Mouse (Mus musculus): Measurements from ENCODE around the gene Catsperz. TPM values are rescaled to one million over a fixed set of nuclear protein-coding genes. Genes with fewer than 3 reads are reported as not detected.
"Not testable (repeated sequence)": the region's sequence is repeated elsewhere in the genome, so short reads cannot be mapped to it uniquely, and the experiment has no call there.

The Catsperz gene
- total RNA-seq, 2 experiments from 2014 or later = not detected

GRCm38 (mm10) chr19:6911101-6912074 lies 13.8 kb downstream of the Catsperz start:
- DNase-seq = no peak
- intact Hi-C loops (cut with DNase I) = no loop called here

DNA sequence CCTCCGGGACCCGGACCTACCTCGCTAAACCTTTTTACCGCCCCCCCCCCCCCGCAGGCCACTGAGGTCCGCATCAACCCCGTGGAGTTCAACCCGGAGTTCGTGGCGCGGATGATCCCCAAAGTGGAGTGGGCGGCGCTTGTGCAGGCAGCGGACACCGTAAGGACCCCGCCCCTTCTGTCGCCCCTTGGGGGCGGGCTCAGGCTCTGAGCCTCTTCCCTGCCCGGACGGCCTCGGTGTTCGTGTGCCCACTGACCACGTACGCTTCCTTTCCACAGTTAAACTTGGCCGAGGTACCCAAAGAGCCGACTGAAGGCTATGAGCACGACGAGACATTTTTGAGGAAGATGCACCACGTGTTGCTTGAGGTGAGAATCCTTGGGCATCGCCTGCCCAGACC lies 14.9 kb downstream of the Catsperz start:
- intact Hi-C loops (cut with DNase I) = not testable (repeated sequence)
- peak; percentile 58 to 67 for DNase-seq

GRCm38 (mm10) chr19:6909507-6910289 lies 15.5 kb downstream of the Catsperz start, which contains the start of the genes Trmt112 and Prdx5:
TSS of gene Trmt112 (plus strand) at chr19:6909698.
TSS of gene Prdx5 (minus strand) at chr19:6910106.
- intact Hi-C loops (cut with DNase I) = loop anchor here (2.0 kb wide), 1 partner anchor 69 kb away; the partner anchor contains the start of gene Rps6ka4
- peak; percentile 89 to 90 for DNase-seq

GRCm38 (mm10) chr19:6909021-6909420 lies 16.2 kb downstream of the Catsperz start:
- no peak for DNase-seq

DNA sequence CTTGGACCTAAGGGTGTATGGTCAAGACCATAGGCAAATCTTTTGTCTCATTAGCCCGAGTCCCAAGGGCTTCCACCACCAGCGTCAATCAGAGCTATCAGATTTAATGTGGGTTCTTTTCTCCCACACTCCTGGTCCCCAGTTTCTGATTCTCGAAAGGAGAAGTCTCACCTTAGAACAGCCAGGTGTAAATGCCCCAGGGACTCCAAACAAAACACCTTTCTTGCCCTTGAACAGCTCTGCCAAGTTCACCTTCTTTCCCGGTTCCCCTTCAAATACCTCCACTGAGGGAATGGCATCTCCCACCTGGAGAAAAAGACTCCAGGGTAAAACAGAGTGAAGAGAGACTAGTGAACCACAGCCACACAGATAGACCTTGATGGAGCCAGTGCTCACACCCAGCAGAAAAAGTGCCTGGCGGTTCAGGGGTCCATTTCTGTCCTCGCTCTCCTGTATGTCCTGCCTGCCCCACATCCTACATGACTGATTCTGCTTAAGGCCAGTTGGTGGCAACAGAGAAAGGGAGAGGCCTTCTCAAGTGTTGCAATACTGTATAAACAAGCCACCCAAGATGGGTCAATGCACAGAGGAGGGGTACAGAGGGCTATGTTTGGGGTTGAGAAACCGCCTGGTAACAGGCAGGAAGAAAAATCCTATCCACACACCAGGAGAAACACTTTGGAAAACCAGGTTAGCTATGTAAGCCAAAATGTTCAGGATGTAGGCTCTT lies 17.2 kb downstream of the Catsperz start:
- DNase-seq = no peak
- intact Hi-C loops (cut with DNase I) = loop anchor here (2.0 kb wide), 1 partner anchor 67 kb away; the partner anchor contains the start of gene Rps6ka4

More at GRCm38 (mm10) chr19:6909021-6909420, 16.2 kb downstream of the Catsperz start:
- intact Hi-C loops (cut with DNase I) = loop anchor here (2.0 kb wide), 1 partner anchor 68 kb away; the partner anchor contains the start of gene Rps6ka4

- intact Hi-C loops (cut with DNase I) = no loop called here
Observed at GRCm38 (mm10) chr19:6907094-6907493, 18.1 kb downstream of the Catsperz start.

GRCm38 (mm10) chr19:6906199-6906598 lies 19.0 kb downstream of the Catsperz start:
- intact Hi-C loops (cut with DNase I) = no loop called here
- no peak for DNase-seq

More at GRCm38 (mm10) chr19:6907094-6907493, 18.1 kb downstream of the Catsperz start:
- no peak for DNase-seq

DNA sequence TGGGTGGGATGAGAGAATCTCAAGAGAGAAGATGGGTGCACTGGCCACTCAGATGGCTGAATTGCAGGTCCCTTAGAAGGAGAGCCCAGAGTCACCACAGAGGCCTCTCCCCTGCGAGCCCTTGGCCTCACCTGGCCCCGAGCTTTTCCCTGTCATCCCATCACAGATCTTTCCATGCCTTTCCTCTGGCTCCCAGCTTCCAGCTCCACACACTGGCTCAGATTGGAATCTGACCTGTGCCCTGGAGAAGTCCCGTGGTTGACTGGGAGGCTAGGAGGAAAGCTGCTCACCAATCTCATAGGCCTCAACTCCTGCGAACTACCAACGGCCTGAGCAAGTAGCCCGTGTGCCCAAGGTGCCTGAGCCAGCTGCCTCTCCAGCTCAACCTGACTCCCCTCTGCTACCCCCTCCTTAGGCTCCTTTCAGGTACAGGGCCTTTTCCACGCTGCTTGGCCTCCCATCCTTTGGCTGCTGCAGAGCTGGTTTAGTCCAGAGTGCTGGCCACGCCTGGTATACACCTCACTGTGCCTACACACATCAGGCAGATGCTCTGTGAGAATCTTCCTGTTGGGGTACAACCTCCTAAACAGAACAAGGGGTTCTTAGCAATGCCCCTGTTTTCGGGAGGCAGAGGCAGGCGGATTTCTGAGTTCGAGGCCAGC lies 19.6 kb downstream of the Catsperz start:
- no peak for DNase-seq
- intact Hi-C loops (cut with DNase I) = no loop called here

- DNase-seq = no peak
- intact Hi-C loops (cut with DNase I) = no loop called here
Observed at GRCm38 (mm10) chr19:6904846-6905245, 20.3 kb downstream of the Catsperz start.

GRCm38 (mm10) chr19:6903031-6903430 lies 22.1 kb downstream of the Catsperz start:
- intact Hi-C loops (cut with DNase I) = no loop called here
- DNase-seq = no peak

DNA sequence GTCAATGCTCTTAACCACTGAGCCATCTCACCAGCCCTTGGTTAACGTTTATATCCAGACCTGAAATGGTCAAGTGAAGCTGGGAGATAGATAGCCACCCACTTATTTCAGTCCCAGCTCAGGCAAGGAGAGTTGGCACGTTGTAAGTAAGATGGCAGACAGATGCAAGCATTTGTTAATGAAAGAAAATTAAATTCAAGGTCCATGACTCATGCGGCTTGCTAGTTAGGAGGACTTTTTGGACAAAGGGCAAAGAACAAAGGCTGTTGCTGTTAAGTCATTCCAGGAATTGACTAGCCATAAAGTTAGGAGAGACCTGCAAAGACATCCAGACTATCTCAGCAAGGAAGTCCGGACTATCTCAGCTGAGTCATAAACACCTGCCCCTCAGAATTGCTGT lies 25.5 kb downstream of the Catsperz start:
- no peak for DNase-seq
- intact Hi-C loops (cut with DNase I) = no loop called here

- DNase-seq; intact Hi-C loops (cut with DNase I): not testable (repeated sequence)
Observed at GRCm38 (mm10) chr19:6895608-6896305, 29.4 kb downstream of the Catsperz start.

- DNase-seq = no peak
- intact Hi-C loops (cut with DNase I) = no loop called here
Observed at GRCm38 (mm10) chr19:6893731-6894451, 31.3 kb downstream of the Catsperz start.

GRCm38 (mm10) chr19:6892512-6892911 lies 32.7 kb downstream of the Catsperz start:
- DNase-seq = no peak
- intact Hi-C loops (cut with DNase I) = no loop called here

DNA sequence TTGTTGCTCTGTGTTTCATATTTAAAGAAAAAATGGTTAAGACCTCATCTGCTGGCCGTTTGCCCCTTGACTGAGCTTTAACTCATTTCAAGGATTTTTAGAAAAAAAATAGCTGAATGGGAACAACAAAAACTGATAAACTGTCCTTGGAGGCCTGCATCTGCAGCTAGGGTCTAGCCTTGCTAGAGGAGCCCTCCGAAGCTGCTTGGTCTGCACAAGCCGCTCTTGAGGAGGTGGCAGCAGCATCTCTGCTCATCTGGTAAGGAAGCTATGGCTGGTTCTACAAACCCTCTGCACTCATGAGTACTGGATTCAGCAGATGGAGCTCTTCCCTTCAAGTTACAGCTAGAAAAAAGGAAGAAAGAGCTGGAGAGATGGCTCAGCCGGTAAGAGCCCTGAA lies 47.2 kb downstream of the Catsperz start:
- intact Hi-C loops (cut with DNase I) = no loop called here
- no peak for DNase-seq

GRCm38 (mm10) chr19:6876799-6877198 lies 48.4 kb downstream of the Catsperz start:
- intact Hi-C loops (cut with DNase I) = no loop called here
- no peak for DNase-seq

DNA sequence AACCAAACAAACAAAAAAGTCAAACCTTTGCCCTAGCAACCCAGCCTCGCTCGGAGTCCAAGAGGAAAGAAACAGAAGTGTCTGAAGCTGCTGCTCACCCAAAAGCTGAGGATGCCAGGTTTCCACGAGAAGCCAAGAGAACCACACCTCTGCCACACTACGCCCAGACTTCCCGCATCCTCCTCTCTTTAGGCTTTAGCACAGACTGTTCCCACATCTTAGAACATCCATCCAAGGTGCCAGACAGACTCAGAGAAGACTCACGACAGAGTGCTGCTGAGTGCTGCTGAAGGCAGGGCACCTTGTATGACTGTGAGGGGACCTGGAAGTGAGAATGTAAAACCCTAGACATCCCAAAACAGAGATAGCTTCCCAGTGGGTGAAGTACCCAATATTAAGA lies 49.3 kb downstream of the Catsperz start:
- no peak for DNase-seq
- intact Hi-C loops (cut with DNase I) = no loop called here

DNA sequence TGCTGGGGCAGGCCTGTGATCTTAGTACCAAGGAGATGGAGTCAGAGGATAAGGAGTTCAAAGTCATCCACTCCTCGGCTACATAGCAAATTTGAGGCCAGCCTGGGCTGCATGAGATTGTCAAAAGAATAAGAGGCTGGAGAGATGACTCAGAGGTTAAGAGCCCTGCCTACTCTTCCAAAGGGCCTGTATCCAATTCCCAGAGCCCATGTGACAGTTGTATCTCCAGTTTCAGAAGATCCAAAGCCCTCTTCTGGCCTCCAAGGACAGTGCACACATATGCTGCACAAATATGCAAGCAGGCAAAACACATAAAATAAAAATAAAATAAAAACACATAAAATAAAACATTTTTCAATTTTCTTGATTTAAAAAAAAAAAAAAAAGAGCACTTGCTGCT lies 50.9 kb downstream of the Catsperz start:
- intact Hi-C loops (cut with DNase I) = loop anchor here (5.0 kb wide), 1 partner anchor 148 kb away; no protein-coding TSS in a partner anchor
- no peak for DNase-seq
